Mouse (Mus musculus) E14TG2a.4 (cell line): Measurements from ENCODE around the gene Supt3.

Source experiments
- CTCF ChIP-seq: conservative IDR thresholded peaks from 2 replicates; pipeline ENCODE4 v1.5.1; 2014; ENCODE audit warnings: low read length
- POU5F1 ChIP-seq: IDR thresholded peaks from 2 replicates; pipeline ENCODE4 v1.6.1; 2014; ENCODE audit warnings: low read length, borderline replicate concordance

DNA sequence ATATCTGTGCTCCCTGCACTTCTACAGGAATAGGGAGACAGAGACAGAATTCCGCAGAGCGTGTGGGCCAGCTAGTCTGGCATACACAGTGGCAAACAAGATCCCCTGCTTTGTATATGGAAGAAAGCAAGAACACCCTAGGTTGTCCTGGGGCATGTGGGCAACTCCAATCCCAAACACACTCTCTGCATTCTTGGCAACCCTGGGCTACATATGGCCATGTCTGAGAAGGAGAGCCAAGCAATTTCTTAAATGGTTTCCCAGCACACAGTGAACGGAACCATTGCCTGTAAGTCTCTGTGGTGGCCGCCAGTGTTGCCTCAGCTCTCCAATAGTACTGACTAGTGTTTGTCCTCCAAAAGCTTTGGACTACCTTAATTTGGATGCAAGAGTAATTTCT, 351.7 kb downstream of the Supt3 start:
- TF ChIP-seq CTCF (no peak), POU5F1 (no peak)
